Mouse (Mus musculus) midbrain, embryonic 15.5 days (tissue): ENCODE results near the gene Adcy6. TPM values are rescaled to one million over a fixed set of nuclear protein-coding genes. Genes with fewer than 3 reads are reported as not detected.

ENCODE experiments used
- polyA plus RNA-seq: library from polyadenylated mRNA; unstranded; fragments of >200 nt; fragmentation: Nextera tagmentation; extraction: Ambion mirVana; gene quantifications from 2 replicates; pipeline ENCODE4 v1.2.1, GENCODE M21; 2015

Adcy6 gene
- polyA plus RNA-seq, 1 experiment from 2014 or later, result 15.2 TPM

Other genes with a start within 250 kb of the Adcy6 start
- gene Olfr283, start 229.1 kb downstream of the Adcy6 start, polyA plus RNA-seq, result not detected in 2 replicates
- gene Olfr282, start 178.9 kb downstream of the Adcy6 start, polyA plus RNA-seq, result not detected in 2 replicates
- gene Olfr281, start 157.5 kb downstream of the Adcy6 start, polyA plus RNA-seq, result 0.05 TPM in 1 of 2 replicates, not detected in the other
- gene OR5BS1P, start 140.2 kb downstream of the Adcy6 start, polyA plus RNA-seq, result not detected in 2 replicates
- gene Lalba, start 127.4 kb downstream of the Adcy6 start, polyA plus RNA-seq, result not detected in 2 replicates
- not detected in 2 replicates for gene Olfr279, start 117.7 kb downstream of the Adcy6 start, polyA plus RNA-seq
- gene Kansl2, start 75.8 kb downstream of the Adcy6 start, polyA plus RNA-seq, result 124 and 128 TPM in 2 replicates
- 71.7 and 72.6 TPM in 2 replicates for gene Ccnt1, start 39.2 kb downstream of the Adcy6 start, polyA plus RNA-seq
- gene 4930415O20Rik, start 39.1 kb downstream of the Adcy6 start, polyA plus RNA-seq, result 0.44 and 0.46 TPM in 2 replicates
- 199 and 201 TPM in 2 replicates for gene Cacnb3, start 20.8 kb upstream of the Adcy6 start, polyA plus RNA-seq
- gene Ddx23, start 52.8 kb upstream of the Adcy6 start, polyA plus RNA-seq, result 22.0 and 26.4 TPM in 2 replicates
- 13.2 and 13.9 TPM in 2 replicates for gene Rnd1, start 67.4 kb upstream of the Adcy6 start, polyA plus RNA-seq
- 6.8 and 8.5 TPM in 2 replicates for gene Ccdc65, start 98.1 kb upstream of the Adcy6 start, polyA plus RNA-seq
- 3.8 and 4.6 TPM in 2 replicates for gene Fkbp11, start 118.1 kb upstream of the Adcy6 start, polyA plus RNA-seq
- 103 and 106 TPM in 2 replicates for gene Arf3, start 153.1 kb upstream of the Adcy6 start, polyA plus RNA-seq
- gene Wnt10b, start 168.1 kb upstream of the Adcy6 start, polyA plus RNA-seq, result 0.17 TPM in 1 of 2 replicates, not detected in the other
- 2.0 and 2.9 TPM in 2 replicates for gene Wnt1, start 179.8 kb upstream of the Adcy6 start, polyA plus RNA-seq
- 0.52 and 0.81 TPM in 2 replicates for gene Ddn, start 199.4 kb upstream of the Adcy6 start, polyA plus RNA-seq
- 72.7 and 84.7 TPM in 2 replicates for gene Prkag1, start 221.4 kb upstream of the Adcy6 start, polyA plus RNA-seq